Mouse (Mus musculus) embryonic fibroblast, embryonic 13.5 days (primary cell): ENCODE results near the gene Synpo2.

Experiments
- CTCF ChIP-seq: IDR thresholded peaks from 2 replicates; pipeline ENCODE4 v1.5.1; 2011; ENCODE audit warnings: mild to moderate bottlenecking, control low read depth, low read length, moderate library complexity, borderline replicate concordance; ENCODE audit not compliant: insufficient read depth
- POLR2A ChIP-seq: IDR thresholded peaks from 2 replicates; pipeline ENCODE4 v1.6.1; 2011; ENCODE audit warnings: low read depth, mild to moderate bottlenecking, control low read depth, low read length, moderate library complexity

GRCm38 (mm10) chr3:123162289-123163191 is 73.4 kb downstream of the Synpo2 start:
- no peak for TF ChIP-seq CTCF
- no peak for TF ChIP-seq POLR2A
